Mouse (Mus musculus) lung, adult 2 months (tissue): ENCODE results near the gene BC017158. TPM values are rescaled to one million over a fixed set of nuclear protein-coding genes. Genes with fewer than 3 reads are reported as not detected.

Experiments
- DNase-seq: peaks from one replicate; pipeline ENCODE4 v3.0.0; 2022
- H3K4me1 ChIP-seq: fragments of 200-500 bp; 2 replicates; pipeline ENCODE4 v1.6.1; 2011; ENCODE audit warnings: low read length; ENCODE audit not compliant: control insufficient read depth, insufficient read depth
- H3K4me3 ChIP-seq: fragments of 200-500 bp; replicated peaks from 2 replicates; pipeline ENCODE3; 2011; ENCODE audit warnings: low read depth, mild to moderate bottlenecking, control low read depth, low read length; ENCODE audit errors: extremely low read depth
- CTCF ChIP-seq: fragments of 200-500 bp; IDR thresholded peaks from 2 replicates; pipeline ENCODE4 v1.5.1; 2011; ENCODE audit warnings: mild to moderate bottlenecking, low read length, control low read depth; ENCODE audit not compliant: insufficient read depth
- POLR2A ChIP-seq: fragments of 200-500 bp; IDR thresholded peaks from 2 replicates; pipeline ENCODE4 v1.6.1; 2011; ENCODE audit warnings: low read depth, mild to moderate bottlenecking, control low read depth, low read length, borderline replicate concordance; ENCODE audit errors: extremely low read depth
- whole genome bisulfite sequencing: fragments of 180-500 bp; shearing (Covaris S2); methylation state at CpG from one replicate; pipeline ENCODE4 v1.1.7; 2018; 5-methylcytosine and 5-hydroxymethylcytosine counted together
- polyA plus RNA-seq: library from polyadenylated mRNA; depleted of rRNA; stranded (reverse); fragments of >200 nt; gene quantifications from 2 replicates; pipeline ENCODE4 v1.2.3, GENCODE M21; 2012

Gene BC017158
- polyA plus RNA-seq, 1 experiment, result 59.4 TPM

DNA sequence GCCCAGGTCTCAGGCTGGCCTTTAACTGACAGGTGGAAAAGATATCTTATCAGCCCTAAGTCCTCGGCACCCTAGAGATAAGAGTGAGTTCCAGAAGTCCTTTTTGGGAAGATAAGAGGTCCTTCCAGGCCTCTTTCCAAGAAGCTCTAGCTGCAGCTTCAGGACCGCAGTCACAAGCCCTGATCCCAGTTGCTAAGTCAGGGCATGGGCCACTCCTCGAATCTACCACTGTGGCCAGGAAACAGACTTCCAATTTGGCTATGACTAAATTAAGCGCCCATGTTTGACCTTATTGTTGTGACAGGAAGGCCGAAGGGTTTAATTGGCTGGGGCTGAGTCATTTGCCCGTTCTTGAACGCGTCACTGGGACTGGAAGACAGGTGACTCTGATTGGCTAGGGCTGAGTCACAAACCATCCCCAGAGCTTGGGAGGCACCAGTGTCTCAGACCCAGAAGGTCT, 12.3 kb upstream of the BC017158 start:
- no peak for DNase-seq
- 19% methylated on average over 8 of the region's 8 CpGs for WGBS
- TF ChIP-seq POLR2A, result no peak
- TF ChIP-seq CTCF, result no peak
- H3K4me1 ChIP-seq, result peaks cover 3% of the 10 kb centered on the region; the same call in 1 of the 2 replicates
- no peak overlapping the region for H3K4me3 ChIP-seq

- Histone ChIP-seq H3K4me3 (no peak overlapping the region), H3K4me1 (peaks cover 4% of the 10 kb centered on the region; the same call in 1 of the 2 replicates)
- TF ChIP-seq CTCF (no peak), POLR2A (no peak)
- no peak for DNase-seq
- 48% methylated on average over 1 of the region's 1 CpGs for WGBS
These were observed 11.8 kb upstream of the BC017158 start for GRCm38 (mm10) chr7:128309776-128310175.

- TF ChIP-seq POLR2A (no peak), CTCF (no peak)
- 60% methylated on average over 3 of the region's 3 CpGs for WGBS
These were observed 11.2 kb upstream of the BC017158 start for GRCm38 (mm10) chr7:128309216-128309615.

GRCm38 (mm10) chr7:128307851-128308250, 9.9 kb upstream of the BC017158 start:
- Histone ChIP-seq H3K4me1 (peaks cover 6% of the 10 kb centered on the region; the same call in 1 of the 2 replicates), H3K4me3 (no peak overlapping the region)
- no peak for DNase-seq
- no peak for TF ChIP-seq CTCF
- TF ChIP-seq POLR2A, result no peak

More at GRCm38 (mm10) chr7:128309216-128309615, 11.2 kb upstream of the BC017158 start:
- Histone ChIP-seq H3K4me3 (no peak overlapping the region), H3K4me1 (peaks cover 6% of the 10 kb centered on the region; the same call in 1 of the 2 replicates)
- no peak for DNase-seq

- no peak for DNase-seq
- whole genome bisulfite sequencing, result 6% methylated on average over 5 of the region's 5 CpGs
- Histone ChIP-seq H3K4me1 (peaks cover 6% of the 10 kb centered on the region; the same call in 1 of the 2 replicates), H3K4me3 (no peak overlapping the region)
- no peak for TF ChIP-seq POLR2A
- TF ChIP-seq CTCF, result peak; percentile 69
These were observed 6.9 kb upstream of the BC017158 start for GRCm38 (mm10) chr7:128304907-128305306.

GRCm38 (mm10) chr7:128304198-128304597, 6.2 kb upstream of the BC017158 start:
- WGBS, result 60% methylated on average over 6 of the region's 6 CpGs
- DNase-seq, result no peak
- Histone ChIP-seq H3K4me3 (no peak overlapping the region), H3K4me1 (peaks cover 6% of the 10 kb centered on the region; the same call in 1 of the 2 replicates)
- no peak for TF ChIP-seq POLR2A
- TF ChIP-seq CTCF, result no peak

DNA sequence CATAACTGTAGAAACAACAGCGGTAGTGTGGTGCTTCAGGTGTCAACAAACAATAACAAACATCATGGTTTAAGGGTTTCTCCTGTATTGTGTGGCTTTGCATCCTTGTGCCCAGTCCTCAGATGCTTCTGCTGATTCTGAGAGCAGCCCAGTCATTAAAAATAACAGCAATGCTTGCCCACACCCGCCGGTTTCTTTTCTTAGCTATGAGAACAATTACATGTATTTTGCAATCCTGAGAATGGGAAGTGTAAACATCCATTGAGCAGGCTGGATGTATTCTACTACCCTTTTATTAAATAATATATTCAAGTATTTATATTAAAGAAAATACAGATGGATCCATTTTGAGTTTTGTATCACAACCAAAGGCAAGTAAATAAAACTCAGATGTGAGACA, 4.2 kb upstream of the BC017158 start:
- WGBS, result 32% methylated on average over 3 of the region's 3 CpGs
- no peak for DNase-seq
- Histone ChIP-seq H3K4me1 (peaks cover 6% of the 10 kb centered on the region), H3K4me3 (no peak overlapping the region)
- TF ChIP-seq POLR2A (no peak), CTCF (no peak)

- H3K4me1 ChIP-seq, result peaks cover 11% of the 10 kb centered on the region
- no peak for TF ChIP-seq CTCF
- TF ChIP-seq POLR2A, result no peak
- H3K4me3 ChIP-seq, result no peak overlapping the region
- no peak for DNase-seq
- 52% methylated on average over 3 of the region's 3 CpGs for WGBS
These were observed 3.0 kb upstream of the BC017158 start for GRCm38 (mm10) chr7:128300952-128301351.

- H3K4me3 ChIP-seq, result no peak overlapping the region
- peaks cover 11% of the 10 kb centered on the region for H3K4me1 ChIP-seq
- DNase-seq, result no peak
- TF ChIP-seq CTCF, result no peak
- TF ChIP-seq POLR2A, result no peak
- 67% methylated on average over 8 of the region's 8 CpGs for WGBS
These were observed 742 bp upstream of the BC017158 start for GRCm38 (mm10) chr7:128298481-128299342.

DNA sequence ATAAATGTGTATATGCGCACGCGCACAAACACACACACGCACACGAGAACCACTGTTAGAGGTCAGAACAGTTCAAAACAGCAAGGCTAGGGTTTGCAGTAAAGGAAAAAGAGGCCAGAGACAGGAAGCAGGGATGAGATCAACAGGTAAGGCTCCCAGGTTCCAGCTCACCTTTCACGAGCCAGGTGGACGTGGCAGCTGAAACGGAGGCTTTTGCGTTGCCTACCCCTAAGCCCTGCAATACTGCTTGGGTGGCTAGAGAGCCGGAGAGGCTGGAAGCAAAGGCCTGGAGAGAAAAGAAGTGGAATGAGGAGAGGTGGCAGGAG, 716 bp downstream of the BC017158 start:
- TF ChIP-seq CTCF, result no peak
- no peak for TF ChIP-seq POLR2A
- no peak for DNase-seq
- peak overlapping the region; percentile 78 for H3K4me3 ChIP-seq
- WGBS, result 27% methylated on average over 10 of the region's 10 CpGs
- H3K4me1 ChIP-seq, result peaks cover 11% of the 10 kb centered on the region
